Mouse (Mus musculus) stomach, embryonic 14.5 days (tissue): ENCODE measurements around the gene Lclat1. TPM values are rescaled to one million over a fixed set of nuclear protein-coding genes. Genes with fewer than 3 reads are reported as not detected.

Experiments used
- ATAC-seq: fragments of 200-750 bp; cut with Nextera tagmentation; 2 replicates; pipeline ENCODE4 v1.8.0; 2017; ENCODE audit warnings: low read depth, moderate TSS enrichment; ENCODE audit not compliant: insufficient number of reproducible peaks, insufficient read depth, low FRiP score
- H3K27ac ChIP-seq: fragments of 300-500 bp; sonication (generic); 2 replicates; pipeline ENCODE4 v1.5.1; 2014; ENCODE audit warnings: mild to moderate bottlenecking, low read length, moderate library complexity, mixed read lengths
- H3K27me3 ChIP-seq: fragments of 300-500 bp; sonication (generic); 2 replicates; pipeline ENCODE4 v1.6.1; 2014; ENCODE audit warnings: low read length, control low read depth, mixed read lengths; ENCODE audit not compliant: control insufficient read depth, insufficient read depth
- H3K36me3 ChIP-seq: fragments of 300-500 bp; sonication (generic); 2 replicates; pipeline ENCODE4 v1.6.1; 2014; ENCODE audit warnings: mild to moderate bottlenecking, control low read depth, low read length, moderate library complexity, mixed read lengths; ENCODE audit not compliant: control insufficient read depth, insufficient read depth
- H3K4me1 ChIP-seq: fragments of 300-500 bp; sonication (generic); 2 replicates; pipeline ENCODE4 v1.6.1; 2014; ENCODE audit warnings: low read length, control low read depth, mixed read lengths; ENCODE audit not compliant: control insufficient read depth, insufficient read depth
- H3K4me2 ChIP-seq: fragments of 300-500 bp; sonication (generic); replicated peaks from 2 replicates; pipeline ENCODE4 v1.6.1; 2014; ENCODE audit warnings: low read depth, low read length, control low read depth
- H3K4me3 ChIP-seq: fragments of 300-500 bp; sonication (generic); 2 replicates; pipeline ENCODE4 v1.5.1; 2014; ENCODE audit warnings: low read depth, low read length, control low read depth
- H3K9ac ChIP-seq: fragments of 300-500 bp; sonication (generic); replicated peaks from 2 replicates; pipeline ENCODE4 v1.6.1; 2014; ENCODE audit warnings: low read depth, mild to moderate bottlenecking, control low read depth, low read length, moderate library complexity, mixed read lengths
- H3K9me3 ChIP-seq: fragments of 300-500 bp; sonication (generic); 2 replicates; pipeline ENCODE4 v1.6.1; 2016; ENCODE audit warnings: low read depth, low read length, control low read depth; ENCODE audit not compliant: control insufficient read depth
- WGBS: fragments of 180-500 bp; shearing (Covaris S2); extraction: QIAGEN DNeasy Blood & Tissue Kit; methylation state at CpG from one replicate; pipeline ENCODE4 v1.1.7; 2014; 5-methylcytosine and 5-hydroxymethylcytosine counted together
- polyA plus RNA-seq: library from polyadenylated mRNA; unstranded; fragments of >200 nt; fragmentation: Nextera tagmentation; extraction: Ambion mirVana; gene quantifications from 2 replicates; pipeline ENCODE4 v1.2.1, GENCODE M21; 2014

Lclat1 gene
- polyA plus RNA-seq, 1 experiment from 2014 or later = 20.0 TPM

DNA sequence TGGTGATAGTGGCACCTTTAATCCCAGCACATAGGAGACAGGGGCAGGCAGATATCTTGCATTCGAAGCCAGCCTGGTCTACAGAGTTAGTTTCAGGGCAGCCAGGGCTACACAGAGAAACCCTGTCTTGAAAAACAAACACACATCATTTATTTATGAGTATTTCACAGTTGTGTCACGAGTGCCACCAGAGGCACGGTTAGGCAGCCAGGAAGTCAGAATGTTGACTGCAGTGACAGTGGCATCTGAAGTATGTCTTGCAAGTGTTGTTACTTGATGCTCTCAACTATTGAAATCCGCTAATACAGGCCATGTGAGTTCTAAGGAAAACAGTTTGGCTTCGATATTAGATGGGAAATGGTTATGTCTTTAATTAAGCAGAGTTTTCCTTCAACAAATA lies 67.9 kb downstream of the Lclat1 start:
- WGBS = 69% methylated on average over 5 of the region's 5 CpGs
- Histone ChIP-seq H3K4me2 (no peak overlapping the region), H3K4me3 (no peak overlapping the region), H3K9me3 (no peaks in the 10 kb centered on the region), H3K9ac (no peak overlapping the region), H3K27me3 (no peaks in the 10 kb centered on the region), H3K4me1 (0 out of 2 replicates have a peak, but pooled peaks cover 9% of the 10 kb centered on the region), H3K36me3 (no peaks in the 10 kb centered on the region; the same call in 1 of the 2 replicates), H3K27ac (no peak overlapping the region)
- ATAC-seq = no peak

DNA sequence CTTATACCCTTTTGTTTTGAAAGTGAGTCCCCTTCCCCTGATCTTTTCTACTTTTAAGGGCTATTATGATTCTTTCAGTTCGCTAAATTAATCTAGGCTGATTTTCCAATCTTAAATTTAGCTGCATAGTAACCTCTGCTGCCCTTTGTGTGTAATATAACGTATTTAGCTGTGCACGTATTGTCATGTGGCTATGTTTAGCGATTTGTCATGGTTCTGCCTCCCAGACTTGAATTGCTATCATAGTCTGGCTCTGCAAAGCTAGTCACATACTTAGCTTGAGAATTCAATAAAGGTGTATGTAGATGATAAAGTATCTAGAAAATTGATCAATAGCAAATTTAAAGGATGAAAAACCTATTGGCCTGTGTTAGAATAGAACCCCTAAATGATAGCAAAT lies 69.3 kb downstream of the Lclat1 start:
- H3K4me3 ChIP-seq = no peak overlapping the region
- H3K9me3 ChIP-seq = no peaks in the 10 kb centered on the region
- H3K36me3 ChIP-seq = no peaks in the 10 kb centered on the region
- no peaks in the 10 kb centered on the region for H3K27me3 ChIP-seq
- H3K27ac ChIP-seq = no peak overlapping the region
- no peak for ATAC-seq
- no peak overlapping the region for H3K4me2 ChIP-seq
- 0 out of 2 replicates have a peak, but pooled peaks cover 9% of the 10 kb centered on the region for H3K4me1 ChIP-seq
- 90% methylated on average over 4 of the region's 4 CpGs for WGBS
- H3K9ac ChIP-seq = no peak overlapping the region

- H3K9ac ChIP-seq = no peak overlapping the region
- no peak overlapping the region for H3K4me3 ChIP-seq
- WGBS = 91% methylated on average over 5 of the region's 5 CpGs
- no peak for ATAC-seq
- H3K27ac ChIP-seq = no peak overlapping the region
- H3K9me3 ChIP-seq = no peaks in the 10 kb centered on the region
- no peaks in the 10 kb centered on the region for H3K4me1 ChIP-seq
- H3K27me3 ChIP-seq = no peaks in the 10 kb centered on the region
- H3K4me2 ChIP-seq = no peak overlapping the region
- no peaks in the 10 kb centered on the region for H3K36me3 ChIP-seq
These were observed 79.1 kb downstream of the Lclat1 start for GRCm38 (mm10) chr17:73186929-73187328.

GRCm38 (mm10) chr17:73194146-73194545 lies 86.4 kb downstream of the Lclat1 start:
- no peaks in the 10 kb centered on the region for H3K4me1 ChIP-seq
- no peak overlapping the region for H3K9ac ChIP-seq
- no peaks in the 10 kb centered on the region for H3K27me3 ChIP-seq
- no peaks in the 10 kb centered on the region for H3K9me3 ChIP-seq
- WGBS = 87% methylated on average over 6 of the region's 6 CpGs
- ATAC-seq = no peak
- no peaks in the 10 kb centered on the region; the same call in 1 of the 2 replicates for H3K36me3 ChIP-seq
- no peak overlapping the region for H3K27ac ChIP-seq
- no peak overlapping the region for H3K4me2 ChIP-seq
- no peak overlapping the region for H3K4me3 ChIP-seq

DNA sequence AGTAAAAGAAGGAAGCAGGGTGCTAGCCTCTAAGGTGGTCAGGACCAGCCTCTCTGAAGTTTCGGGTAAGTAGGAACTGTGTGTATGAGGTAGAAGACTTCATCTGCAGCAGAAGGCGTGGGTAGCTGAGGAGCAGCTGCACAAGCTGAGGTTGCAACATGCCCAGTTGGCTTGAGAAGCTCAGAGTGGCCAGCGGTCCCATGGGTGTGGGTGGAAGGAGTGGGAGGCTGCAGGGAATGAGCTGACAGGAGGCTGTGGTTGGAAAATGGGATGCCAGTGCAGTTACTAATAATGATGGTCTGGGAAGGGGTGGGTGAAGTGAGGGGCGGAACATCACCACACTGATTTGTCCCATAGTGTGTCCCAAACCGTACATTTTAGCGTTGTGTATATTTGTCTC lies 86.8 kb downstream of the Lclat1 start:
- 88% methylated on average over 6 of the region's 6 CpGs for WGBS
- Histone ChIP-seq H3K9me3 (no peaks in the 10 kb centered on the region), H3K27me3 (no peaks in the 10 kb centered on the region), H3K36me3 (no peaks in the 10 kb centered on the region; the same call in 1 of the 2 replicates), H3K4me1 (no peaks in the 10 kb centered on the region), H3K4me3 (no peak overlapping the region), H3K27ac (no peak overlapping the region), H3K9ac (no peak overlapping the region), H3K4me2 (no peak overlapping the region)
- no peak for ATAC-seq

DNA sequence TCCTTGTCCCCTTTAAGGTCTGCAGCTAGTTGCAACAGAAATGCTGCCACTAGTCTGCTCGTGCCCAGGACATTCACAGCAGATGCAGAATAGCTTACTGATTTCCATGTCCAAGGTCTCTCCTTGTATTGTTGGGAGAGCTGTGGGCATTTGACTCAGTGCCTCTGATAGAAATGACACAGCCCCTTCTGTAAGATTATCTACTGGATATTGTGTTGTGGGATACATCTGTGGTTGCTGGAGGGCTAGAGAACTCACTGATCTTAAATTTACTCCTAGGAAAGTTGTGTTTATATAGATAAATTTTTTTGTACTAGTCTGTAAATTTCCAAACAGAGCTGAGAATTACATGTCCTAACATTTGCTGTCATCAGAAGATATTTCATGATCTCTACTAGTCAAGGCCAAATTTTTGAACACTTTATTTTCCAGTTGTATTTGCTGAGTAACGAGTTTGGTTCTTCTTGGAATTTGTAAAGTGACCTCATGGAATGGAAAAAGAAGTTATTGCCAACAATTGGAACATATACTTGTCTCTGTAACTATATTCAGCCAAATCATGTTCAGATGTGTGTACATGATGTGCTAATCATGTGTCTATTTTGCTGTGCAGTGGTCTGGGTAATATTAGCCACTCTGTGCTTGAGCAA lies 87.4 kb downstream of the Lclat1 start:
- H3K9ac ChIP-seq = no peak overlapping the region
- H3K27ac ChIP-seq = no peak overlapping the region
- no peaks in the 10 kb centered on the region; the same call in 1 of the 2 replicates for H3K36me3 ChIP-seq
- no peak overlapping the region for H3K4me2 ChIP-seq
- H3K4me3 ChIP-seq = no peak overlapping the region
- no peaks in the 10 kb centered on the region for H3K27me3 ChIP-seq
- no peak for ATAC-seq
- H3K9me3 ChIP-seq = no peaks in the 10 kb centered on the region
- 85% methylated on average over 2 of the region's 2 CpGs for WGBS
- H3K4me1 ChIP-seq = no peaks in the 10 kb centered on the region

GRCm38 (mm10) chr17:73196139-73196538 lies 88.4 kb downstream of the Lclat1 start:
- no peaks in the 10 kb centered on the region for H3K4me1 ChIP-seq
- H3K36me3 ChIP-seq = no peaks in the 10 kb centered on the region; the same call in 1 of the 2 replicates
- no peak for ATAC-seq
- H3K27me3 ChIP-seq = no peaks in the 10 kb centered on the region
- no peak overlapping the region for H3K4me2 ChIP-seq
- H3K27ac ChIP-seq = no peak overlapping the region
- 88% methylated on average over 1 of the region's 1 CpGs for WGBS
- no peak overlapping the region for H3K9ac ChIP-seq
- no peaks in the 10 kb centered on the region for H3K9me3 ChIP-seq
- no peak overlapping the region for H3K4me3 ChIP-seq

DNA sequence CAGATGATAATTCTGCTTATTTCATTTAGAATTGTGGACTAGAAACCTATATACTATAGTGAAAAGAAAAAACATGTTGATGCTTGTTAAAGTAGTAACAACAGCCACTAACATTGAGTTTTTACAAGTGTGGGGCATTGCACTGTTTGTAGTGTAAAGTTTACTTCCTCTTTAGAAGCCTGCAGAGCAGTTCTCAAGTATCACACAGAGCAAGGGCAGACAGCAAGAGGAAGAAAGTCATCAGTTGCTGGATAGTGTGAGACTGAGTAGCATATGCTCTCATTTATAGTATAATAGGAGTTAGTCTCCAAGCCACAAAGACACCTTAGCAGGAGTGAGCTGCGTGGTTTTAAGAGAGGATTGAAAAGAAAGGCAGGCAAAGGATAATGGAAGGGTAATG lies 89.9 kb downstream of the Lclat1 start:
- Histone ChIP-seq H3K4me2 (no peak overlapping the region), H3K9me3 (0 out of 2 replicates have a peak, but pooled peaks cover 2% of the 10 kb centered on the region), H3K27ac (no peak overlapping the region), H3K27me3 (no peaks in the 10 kb centered on the region), H3K36me3 (no peaks in the 10 kb centered on the region; the same call in 1 of the 2 replicates), H3K4me1 (no peaks in the 10 kb centered on the region), H3K9ac (no peak overlapping the region), H3K4me3 (no peak overlapping the region)
- no peak for ATAC-seq
- WGBS = 83% methylated on average over 1 of the region's 1 CpGs

DNA sequence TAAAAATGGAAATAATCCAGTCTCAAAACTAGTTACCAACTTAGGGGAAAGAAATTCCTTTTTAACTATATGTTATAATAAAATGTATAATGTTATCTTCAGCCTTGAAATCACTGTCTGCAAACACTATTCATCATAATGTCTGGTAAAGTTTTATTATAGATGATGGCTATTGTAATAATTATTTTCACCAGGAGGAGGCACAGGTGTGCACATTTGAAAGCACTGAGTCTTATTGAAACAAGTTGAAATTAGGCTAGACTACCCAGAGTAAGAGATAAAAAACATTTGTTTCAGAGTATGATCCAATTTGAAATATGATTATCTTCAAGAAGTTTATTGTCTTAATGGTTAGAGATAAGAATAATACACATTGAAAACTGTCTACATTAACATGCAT lies 91.6 kb downstream of the Lclat1 start:
- H3K4me1 ChIP-seq = no peaks in the 10 kb centered on the region
- no peak overlapping the region for H3K4me3 ChIP-seq
- no peak for ATAC-seq
- no peak overlapping the region for H3K4me2 ChIP-seq
- no peaks in the 10 kb centered on the region for H3K27me3 ChIP-seq
- 0 out of 2 replicates have a peak, but pooled peaks cover 3% of the 10 kb centered on the region for H3K9me3 ChIP-seq
- no peak overlapping the region for H3K9ac ChIP-seq
- no peaks in the 10 kb centered on the region; the same call in 1 of the 2 replicates for H3K36me3 ChIP-seq
- H3K27ac ChIP-seq = no peak overlapping the region
